Mouse (Mus musculus): ENCODE measurements at regions not wholly inside any gene's neighbourhood (a gene's known extent, or its start where the extent isn't known, plus 50 kb on each side); places are given as distances from the start of the nearest gene placed in this dataset.

- no peak for DNase-seq (ENCODE audit: low spot score in 2 of 2)
Observed at GRCm38 (mm10) chr14:48942882-48943281, 123.0 kb upstream of the Ap5m1 start.

GRCm38 (mm10) chr14:48930886-48931285, 135.0 kb upstream of the Ap5m1 start:
- DNase-seq (ENCODE audit: low spot score in 2 of 2): no peak

GRCm38 (mm10) chr14:48925870-48926269, 140.0 kb upstream of the Ap5m1 start:
- no peak for DNase-seq (ENCODE audit: low spot score in 2 of 2)

- no peak for DNase-seq (ENCODE audit: low spot score in 2 of 2)
Observed at GRCm38 (mm10) chr14:48909420-48909819, 156.5 kb upstream of the Ap5m1 start.

- DNase-seq (ENCODE audit: low spot score in 2 of 2): no peak
Observed at GRCm38 (mm10) chr14:48907991-48908698, 157.8 kb upstream of the Ap5m1 start.

- no peak for DNase-seq (ENCODE audit: low spot score in 2 of 2)
Observed at GRCm38 (mm10) chr14:48907403-48907973, 158.4 kb upstream of the Ap5m1 start.

GRCm38 (mm10) chr14:48906956-48907355, 158.9 kb upstream of the Ap5m1 start:
- DNase-seq (ENCODE audit: low spot score in 2 of 2): no peak

GRCm38 (mm10) chr14:48904576-48904975, 161.3 kb upstream of the Ap5m1 start:
- DNase-seq (ENCODE audit: low spot score in 2 of 2): no peak

GRCm38 (mm10) chr14:48903526-48903925, 162.4 kb upstream of the Ap5m1 start:
- DNase-seq (ENCODE audit: low spot score in 2 of 2): no peak

- DNase-seq (ENCODE audit: low spot score in 2 of 2): no peak
Observed at GRCm38 (mm10) chr14:48900201-48900600, 165.7 kb upstream of the Ap5m1 start.

- DNase-seq (ENCODE audit: low spot score in 2 of 2): no peak
Observed at GRCm38 (mm10) chr14:48897140-48897539, 168.8 kb upstream of the Ap5m1 start.

- DNase-seq (ENCODE audit: low spot score in 2 of 2): peak in 1 of 2 experiments; percentile 29
Observed at GRCm38 (mm10) chr14:48896235-48896634, 169.7 kb upstream of the Ap5m1 start.

GRCm38 (mm10) chr14:48891216-48891615, 174.7 kb upstream of the Ap5m1 start:
- peak; percentile 46 to 58 for DNase-seq (ENCODE audit: low spot score in 2 of 2)

GRCm38 (mm10) chr14:48888954-48889353, 176.9 kb upstream of the Ap5m1 start:
- DNase-seq (ENCODE audit: low spot score in 2 of 2): no peak

GRCm38 (mm10) chr14:48880041-48880440, 185.9 kb upstream of the Ap5m1 start:
- no peak for DNase-seq (ENCODE audit: low spot score in 2 of 2)

GRCm38 (mm10) chr14:48877998-48878657, 187.8 kb upstream of the Ap5m1 start:
- no peak for DNase-seq (ENCODE audit: low spot score in 2 of 2)

- no peak for DNase-seq (ENCODE audit: low spot score in 2 of 2)
Observed at GRCm38 (mm10) chr14:48871313-48871712, 194.6 kb upstream of the Ap5m1 start.

GRCm38 (mm10) chr14:48869956-48870355, 195.9 kb upstream of the Ap5m1 start:
- no peak for DNase-seq (ENCODE audit: low spot score in 2 of 2)

GRCm38 (mm10) chr14:48855453-48855852, 181.8 kb upstream of the Otx2 start:
- no peak for DNase-seq (ENCODE audit: low spot score in 2 of 2)

GRCm38 (mm10) chr14:48854188-48854924, 180.7 kb upstream of the Otx2 start:
- no peak for DNase-seq (ENCODE audit: low spot score in 2 of 2)

GRCm38 (mm10) chr14:48853479-48854187, 180.0 kb upstream of the Otx2 start:
- DNase-seq (ENCODE audit: low spot score in 2 of 2): no peak

- DNase-seq (ENCODE audit: low spot score in 2 of 2): peak in 1 of 2 experiments; percentile 11
Observed at GRCm38 (mm10) chr14:48852787-48853186, 179.2 kb upstream of the Otx2 start.
